21 mouse cellular contexts compared by ENCODE assay signal in the genomic region with DNA sequence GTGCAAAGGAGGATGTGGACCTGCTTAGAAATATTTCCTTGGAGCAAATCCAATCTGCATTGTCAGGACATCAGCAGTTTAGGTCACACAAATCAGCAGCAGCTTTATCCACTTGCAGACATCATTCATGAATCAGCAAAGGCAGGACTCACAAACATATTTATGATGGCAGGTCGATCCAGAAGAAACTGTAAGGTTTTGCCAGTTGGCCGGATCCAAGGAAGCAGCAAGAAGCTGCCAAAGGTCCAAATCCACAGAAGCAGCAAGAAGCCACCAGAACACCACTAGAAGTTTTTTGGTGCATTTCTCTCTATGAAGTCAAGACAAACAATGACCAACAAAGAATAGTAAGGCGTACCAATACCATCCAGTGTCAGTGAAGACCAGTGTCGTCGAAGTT. TPM values are rescaled to one million over a fixed set of nuclear protein-coding genes. Genes with fewer than 3 reads are reported as not detected.
A peak's percentile ranks its signal among the peaks of the same experiment; 100 is the strongest.
DNase-seq lines count a peak whose midpoint lies in the region; ATAC-seq and TF ChIP-seq lines count a peak whose summit lies in the region.
"Had no signal": no experiment of that assay in that cellular context is flagged by ENCODE, and none has a peak within 500 bp of the region (broad histone marks: within the 10 kb centered on the region; RNA-seq: fewer than 3 reads in every experiment).

No protein-coding gene starts in this region.

- H3K27me3 ChIP-seq in midbrain, embryonic 11.5 days (ENCODE audit: control insufficient read depth, insufficient read depth, low read length): no peaks in the 10 kb centered on the region
- H3K27me3 ChIP-seq in midbrain, postnatal 0 days (ENCODE audit: insufficient read depth, low read length): no peaks in the 10 kb centered on the region
- H3K27me3 ChIP-seq: CH12.LX; embryonic facial prominence, embryonic 12.5 days; forebrain, embryonic 13.5 days; forebrain, embryonic 15.5 days; Patski had no signal

- H3K27ac ChIP-seq in midbrain, embryonic 11.5 days (ENCODE audit: low read depth, low read length): no peak overlapping the region
- H3K27ac ChIP-seq in midbrain, postnatal 0 days (ENCODE audit: low read depth, low read length): no peak overlapping the region
- H3K27ac ChIP-seq: embryonic facial prominence, embryonic 10.5 days; embryonic facial prominence, embryonic 12.5 days; forebrain, embryonic 13.5 days; forebrain, embryonic 15.5 days had no signal

- ATAC-seq in midbrain, embryonic 11.5 days (ENCODE audit: low FRiP score): no peak
- no peak for ATAC-seq in midbrain, postnatal 0 days (ENCODE audit: low FRiP score)
- ATAC-seq: activated CD4-positive, CD25-positive, alpha-beta regulatory T cell, adult 4 months; CD4-positive, CD25-positive, alpha-beta regulatory T cell, adult 4 months; forebrain, embryonic 13.5 days; forebrain, embryonic 15.5 days; forebrain, postnatal 0 days; Patski had no signal

- no peak overlapping the region for H3K4me3 ChIP-seq in midbrain, embryonic 11.5 days (ENCODE audit: low read depth, low read length)
- no peak overlapping the region for H3K4me3 ChIP-seq in midbrain, postnatal 0 days (ENCODE audit: low read depth, low read length)
- H3K4me3 ChIP-seq: embryonic facial prominence, embryonic 10.5 days; embryonic facial prominence, embryonic 12.5 days; forebrain, embryonic 13.5 days; forebrain, embryonic 15.5 days had no signal

- TF ChIP-seq CTCF in midbrain, postnatal 0 days (IDR thresholded peaks at IDR 0.05): no peak

- no peak overlapping the region for H3K4me2 ChIP-seq in midbrain, embryonic 11.5 days
- H3K4me2 ChIP-seq in midbrain, postnatal 0 days (ENCODE audit: low read depth, low read length, poor library complexity, severe bottlenecking): no peak overlapping the region
- H3K4me2 ChIP-seq: embryonic facial prominence, embryonic 12.5 days; forebrain, embryonic 13.5 days; forebrain, embryonic 15.5 days had no signal

- no peaks in the 10 kb centered on the region for H3K4me1 ChIP-seq in midbrain, embryonic 11.5 days (ENCODE audit: control insufficient read depth, insufficient read depth, low read length)
- H3K4me1 ChIP-seq in midbrain, postnatal 0 days (ENCODE audit: insufficient read depth, low read length): no peaks in the 10 kb centered on the region
- H3K4me1 ChIP-seq: embryonic facial prominence, embryonic 10.5 days; embryonic facial prominence, embryonic 12.5 days; forebrain, embryonic 13.5 days had no signal

- WGBS in midbrain, embryonic 11.5 days: 97% methylated on average over 5 of the region's 5 CpGs
- 97% methylated on average over 5 of the region's 5 CpGs for WGBS in midbrain, postnatal 0 days

- no peak overlapping the region for H3K9ac ChIP-seq in midbrain, embryonic 11.5 days (ENCODE audit: low read length)
- H3K9ac ChIP-seq in midbrain, postnatal 0 days (replicated peaks; ENCODE audit: low read length, poor library complexity, severe bottlenecking): no peak overlapping the region
- H3K9ac ChIP-seq: embryonic facial prominence, embryonic 12.5 days; forebrain, embryonic 13.5 days; forebrain, embryonic 15.5 days; forebrain, postnatal 0 days had no signal

- DNase-seq in cerebellum, postnatal 10 days: peak; percentile 17
- no peak for DNase-seq in cerebellum, postnatal 36 days
- DNase-seq in heart, adult 11 months: peak; percentile 83
- no peak for DNase-seq in heart, adult 9 months (ENCODE audit: low spot score in 2 of 2)
- peak; percentile 8 for DNase-seq in midbrain, embryonic 11.5 days (ENCODE audit: low spot score, missing footprints)
- no peak for DNase-seq in midbrain, postnatal 0 days (ENCODE audit: low spot score)
- DNase-seq: adrenal gland, adult 8-10 months; adrenal gland, postnatal 14 days; adrenal gland, postnatal 36 days; B cell, adult 2 months; cerebellum, adult 11-12 months; cerebellum, adult 9-10 months; forebrain, postnatal 0 days had no signal

- H3K36me3 ChIP-seq in midbrain, embryonic 11.5 days (ENCODE audit: control insufficient read depth, insufficient read depth, low read length): no peaks in the 10 kb centered on the region
- no peaks in the 10 kb centered on the region for H3K36me3 ChIP-seq in midbrain, postnatal 0 days (ENCODE audit: insufficient read depth, low read length)
- H3K36me3 ChIP-seq: forebrain, embryonic 15.5 days had no signal

- peaks cover 4% of the 10 kb centered on the region; the same call in 1 of the 2 replicates for H3K9me3 ChIP-seq in midbrain, embryonic 11.5 days (ENCODE audit: control insufficient read depth, low read length)
- H3K9me3 ChIP-seq in midbrain, postnatal 0 days (ENCODE audit: low read length): no peaks in the 10 kb centered on the region

RNA-seq across cellular contexts. Expression of gene Fam193a, which starts 15.9 kb away (rescaled TPM):
- 14.4 and 15.3 TPM in 2 replicates for polyA plus RNA-seq in midbrain, embryonic 11.5 days (2014; fragmentation: Nextera tagmentation; extraction: Ambion mirVana)
- 53.3 and 54.5 TPM in 2 replicates for total RNA-seq in midbrain, postnatal 0 days (2014; rRNA removed)
- 9.6 and 12.4 TPM in 2 replicates for polyA plus RNA-seq in midbrain, postnatal 0 days (2015; fragmentation: Nextera tagmentation; extraction: Ambion mirVana)

RNA-seq across cellular contexts. Expression of gene Rnf4, which starts 49.5 kb away (rescaled TPM):
- polyA plus RNA-seq in midbrain, embryonic 11.5 days (2014; fragmentation: Nextera tagmentation; extraction: Ambion mirVana): 190 and 205 TPM in 2 replicates
- 95.2 and 129 TPM in 2 replicates for total RNA-seq in midbrain, postnatal 0 days (2014; rRNA removed)
- polyA plus RNA-seq in midbrain, postnatal 0 days (2015; fragmentation: Nextera tagmentation; extraction: Ambion mirVana): 124 TPM in 2 replicates

Comparison
In these comparisons a context has a peak if more than half of its experiments do, and no peak if none do; other contexts are left out.
1. DNase-seq: peak in cerebellum, postnatal 10 days (2 of 2), heart, adult 11 months (single experiment) and midbrain, embryonic 11.5 days (single experiment); none in cerebellum, postnatal 36 days (0 of 2), heart, adult 9 months (0 of 2) and midbrain, postnatal 0 days (single experiment).